Mouse (Mus musculus) inflammation-experienced regulatory T-cells, adult 6 months (primary cell): ENCODE data around the gene Ndfip2. TPM values are rescaled to one million over a fixed set of nuclear protein-coding genes. Genes with fewer than 3 reads are reported as not detected.

Source experiments
- polyA plus RNA-seq, 3 experiments: library from polyadenylated mRNA; unstranded; fragments of 100-300 nt; shearing (Covaris generic); gene quantifications; one replicate each; pipeline ENCODE4 v1.2.1; 2017

The Ndfip2 gene
- polyA plus RNA-seq, 3 experiments from 2014 or later, result 40.2 to 58.3 (median 41.3) TPM

Other genes starting within 250 kb of the Ndfip2 start
- 10 to 100 TPM; 31.0 to 58.2 (median 49.4) TPM for gene Rbm26, start 81.2 kb upstream of the Ndfip2 start, polyA plus RNA-seq